Mouse (Mus musculus) kidney, adult 2 months (tissue): ENCODE measurements around the gene Mrps18b. TPM values are rescaled to one million over a fixed set of nuclear protein-coding genes. Genes with fewer than 3 reads are reported as not detected.

Source experiments
- DNase-seq: peaks from one replicate; pipeline ENCODE4 v3.0.0; 2021
- H3K27ac ChIP-seq: fragments of 200-500 bp; 2 replicates; pipeline ENCODE4 v1.5.1; 2012; ENCODE audit warnings: low read depth, low read length, control low read depth, inconsistent platforms; ENCODE audit not compliant: insufficient read depth
- H3K27me3 ChIP-seq: fragments of 200-500 bp; replicated peaks from 2 replicates; pipeline ENCODE4 v1.6.1; 2012; ENCODE audit warnings: mild to moderate bottlenecking, moderate library complexity, low read length, inconsistent platforms; ENCODE audit not compliant: control insufficient read depth, insufficient read depth
- H3K36me3 ChIP-seq: fragments of 200-500 bp; 2 replicates; pipeline ENCODE4 v1.6.1; 2012; ENCODE audit warnings: mild to moderate bottlenecking, moderate library complexity, low read length, inconsistent platforms; ENCODE audit not compliant: control insufficient read depth, insufficient read depth
- H3K4me1 ChIP-seq: fragments of 200-500 bp; 2 replicates; pipeline ENCODE4 v1.6.1; 2011; ENCODE audit warnings: low read length; ENCODE audit not compliant: control insufficient read depth, insufficient read depth
- H3K4me3 ChIP-seq: fragments of 200-500 bp; 2 replicates; pipeline ENCODE4 v1.5.1; 2011; ENCODE audit warnings: mild to moderate bottlenecking, low read depth, low read length, control low read depth; ENCODE audit not compliant: insufficient read depth
- CTCF ChIP-seq: fragments of 200-500 bp; conservative IDR thresholded peaks from 2 replicates; pipeline ENCODE4 v1.5.1; 2011; ENCODE audit warnings: low read depth, mild to moderate bottlenecking, control low read depth, low read length, moderate library complexity, mixed read lengths; ENCODE audit not compliant: insufficient read depth, insufficient read length
- POLR2A ChIP-seq: fragments of 200-500 bp; IDR thresholded peaks from one replicate; pipeline ENCODE4 v1.6.1; 2011; ENCODE audit warnings: low read depth, low read length, control low read depth
- WGBS: fragments of 180-500 bp; shearing (Covaris S2); methylation state at CpG from one replicate; pipeline ENCODE4 v1.1.7; 2018; 5-methylcytosine and 5-hydroxymethylcytosine counted together
- polyA plus RNA-seq: library from polyadenylated mRNA; depleted of rRNA; stranded (reverse); fragments of >200 nt; gene quantifications from 2 replicates; pipeline ENCODE4 v1.2.3, GENCODE M21; 2012

Mrps18b gene
- polyA plus RNA-seq, 1 experiment: 91.4 TPM

GRCm38 (mm10) chr17:35868165-35868820 lies 47.9 kb downstream of the Mrps18b start:
- 34% methylated on average over 16 of the region's 17 CpGs for WGBS

GRCm38 (mm10) chr17:35866911-35867890 lies 49.0 kb downstream of the Mrps18b start:
- 0 out of 2 replicates have a peak, but pooled peaks have one; percentile 23 for TF ChIP-seq CTCF
- no peak for TF ChIP-seq POLR2A
- Histone ChIP-seq H3K27ac (peak overlapping the region; percentile 93), H3K4me1 (no peaks in the 10 kb centered on the region; the same call in 1 of the 2 replicates), H3K27me3 (no peaks in the 10 kb centered on the region), H3K4me3 (peak overlapping the region; percentile 58), H3K36me3 (no peaks in the 10 kb centered on the region)
- 20% methylated on average over 26 of the region's 26 CpGs for WGBS
- DNase-seq: peak; percentile 63

More at GRCm38 (mm10) chr17:35868165-35868820, 47.9 kb downstream of the Mrps18b start:
- Histone ChIP-seq H3K27ac (peak overlapping the region; percentile 36), H3K4me3 (peak overlapping the region; percentile 58), H3K27me3 (no peaks in the 10 kb centered on the region), H3K36me3 (no peaks in the 10 kb centered on the region), H3K4me1 (no peaks in the 10 kb centered on the region; the same call in 1 of the 2 replicates)
- DNase-seq: peak; percentile 49
- TF ChIP-seq CTCF (no peak), POLR2A (no peak)

DNA sequence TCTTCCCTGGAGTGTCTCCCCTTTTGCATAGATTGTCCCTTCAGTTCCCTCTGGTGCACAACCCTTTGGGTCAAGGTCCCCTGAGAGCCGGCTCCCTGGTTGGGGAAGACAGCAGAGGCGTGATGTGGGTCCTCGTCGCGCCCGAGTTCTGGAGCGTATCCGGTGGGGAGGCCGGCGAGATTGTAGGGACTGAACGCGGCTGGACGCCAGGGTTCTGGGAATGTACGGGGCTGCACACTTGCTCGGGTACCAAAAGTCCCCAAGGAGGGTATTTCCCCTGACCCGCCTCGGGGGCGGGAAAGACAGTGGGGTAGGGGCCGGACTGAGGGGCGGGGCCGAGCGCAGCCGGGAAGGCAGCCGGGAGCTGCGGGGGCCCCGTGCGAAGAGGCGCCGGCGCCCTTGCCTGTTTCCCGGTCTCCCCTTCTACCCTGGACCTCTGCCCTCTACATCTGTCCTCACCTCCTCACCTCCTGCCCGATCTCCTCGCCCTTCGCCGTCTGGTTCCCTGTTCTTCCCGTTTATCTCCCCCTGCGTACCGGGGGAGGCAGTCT lies 49.8 kb downstream of the Mrps18b start:
- Histone ChIP-seq H3K4me1 (no peaks in the 10 kb centered on the region; the same call in 1 of the 2 replicates), H3K36me3 (no peaks in the 10 kb centered on the region), H3K27me3 (no peaks in the 10 kb centered on the region), H3K27ac (peak overlapping the region; percentile 93), H3K4me3 (peak overlapping the region; percentile 58)
- DNase-seq: peak; percentile 71
- under 1% methylated on average over 38 of the region's 38 CpGs for WGBS
- TF ChIP-seq POLR2A (no peak), CTCF (no peak)

GRCm38 (mm10) chr17:35865481-35866280 lies 50.5 kb downstream of the Mrps18b start, which contains the start of gene Ppp1r18:
TSS of gene Ppp1r18 (plus strand) at chr17:35865593.
- Histone ChIP-seq H3K27ac (peak within 1 kb of the TSS; percentile 81), H3K4me1 (no peaks in the 10 kb centered on the region; the same call in 1 of the 2 replicates), H3K27me3 (no peaks in the 10 kb centered on the region), H3K36me3 (no peaks in the 10 kb centered on the region), H3K4me3 (peak within 1 kb of the TSS; percentile 58)
- TF ChIP-seq CTCF: no peak
- TF ChIP-seq POLR2A: no peak
- 2% methylated on average over 46 of the region's 48 CpGs for WGBS
- DNase-seq: peak; percentile 67

GRCm38 (mm10) chr17:35864832-35865353 lies 51.3 kb downstream of the Mrps18b start:
- TF ChIP-seq CTCF: no peak
- TF ChIP-seq POLR2A: no peak
- H3K4me1 ChIP-seq: no peaks in the 10 kb centered on the region; the same call in 1 of the 2 replicates
- H3K27ac ChIP-seq: peak overlapping the region; percentile 3; the same call in 1 of the 2 replicates

DNA sequence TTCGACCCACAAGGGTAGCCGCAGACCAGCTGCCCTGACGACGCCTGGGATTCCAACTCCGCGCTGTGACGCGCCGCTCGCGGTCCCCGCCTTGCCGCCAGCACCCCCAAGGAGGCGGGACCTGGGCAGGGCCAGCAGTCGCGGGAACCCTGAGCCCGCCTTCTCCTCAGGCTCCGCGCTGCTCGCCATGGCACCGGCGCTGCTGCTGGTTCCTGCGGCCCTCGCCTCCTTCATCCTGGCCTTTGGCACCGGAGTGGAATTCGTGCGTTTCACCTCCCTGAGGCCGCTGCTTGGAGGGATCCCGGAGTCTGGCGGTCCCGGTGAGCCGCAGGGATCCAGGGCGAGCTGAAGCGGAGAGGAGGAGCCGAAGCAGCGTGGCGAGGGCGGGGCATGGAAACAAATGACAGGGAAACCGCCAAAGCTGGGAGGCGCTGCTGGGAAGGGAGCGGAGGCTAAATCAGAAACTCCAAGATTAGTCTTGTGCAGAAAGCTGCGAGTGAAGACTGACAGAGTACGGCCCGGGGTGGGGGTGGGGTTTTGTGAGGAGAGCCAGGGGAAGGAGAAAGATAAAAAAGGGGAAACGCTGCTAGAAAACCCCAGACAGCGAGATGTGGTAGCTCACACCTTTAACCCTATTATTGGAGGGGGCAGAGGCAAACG lies 54.9 kb downstream of the Mrps18b start, which contains the start of gene Nrm:
Gene Nrm (plus strand): TSS at position 121 of the 660 bp plus-strand sequence.
- no peaks in the 10 kb centered on the region for H3K27me3 ChIP-seq
- TF ChIP-seq CTCF: peak; percentile 51
- no peak for TF ChIP-seq POLR2A
- H3K27ac ChIP-seq: peak within 1 kb of the TSS; percentile 33; the same call in 1 of the 2 replicates
- H3K4me3 ChIP-seq: peak within 1 kb of the TSS; percentile 66
- H3K4me1 ChIP-seq: no peaks in the 10 kb centered on the region; the same call in 1 of the 2 replicates
- DNase-seq: peak; percentile 93
- WGBS: under 1% methylated on average over 47 of the region's 47 CpGs
- H3K36me3 ChIP-seq: no peaks in the 10 kb centered on the region

More at GRCm38 (mm10) chr17:35864832-35865353, 51.3 kb downstream of the Mrps18b start:
- DNase-seq: no peak
- no peaks in the 10 kb centered on the region for H3K36me3 ChIP-seq
- H3K27me3 ChIP-seq: no peaks in the 10 kb centered on the region
- 34% methylated on average over 10 of the region's 10 CpGs for WGBS
- H3K4me3 ChIP-seq: no peak overlapping the region; the same call in 1 of the 2 replicates
